Mouse (Mus musculus) neural tube, embryonic 11.5 days (tissue): ENCODE measurements around the gene Scube3. TPM values are rescaled to one million over a fixed set of nuclear protein-coding genes. Genes with fewer than 3 reads are reported as not detected.

Experiments
- ATAC-seq: fragments of 200-750 bp; cut with Nextera tagmentation; 2 replicates; pipeline ENCODE4 v1.8.0; 2017; ENCODE audit warnings: moderate number of reproducible peaks, mild to moderate bottlenecking, moderate TSS enrichment, moderate library complexity; ENCODE audit not compliant: insufficient read depth, low FRiP score, low TSS enrichment
- DNase-seq: peaks from one replicate; pipeline ENCODE4 v3.0.0-alpha.2; 2015; ENCODE audit warnings: low spot score
- H3K27ac ChIP-seq: fragments of 300-500 bp; sonication (generic); 2 replicates; pipeline ENCODE4 v1.5.1; 2014; ENCODE audit warnings: low read depth, mild to moderate bottlenecking, low read length
- H3K27me3 ChIP-seq: fragments of 300-500 bp; sonication (generic); 2 replicates; pipeline ENCODE4 v1.6.1; 2014; ENCODE audit warnings: mild to moderate bottlenecking, low read length, mixed read lengths; ENCODE audit not compliant: control insufficient read depth, insufficient read depth
- H3K36me3 ChIP-seq: fragments of 300-500 bp; sonication (generic); 2 replicates; pipeline ENCODE4 v1.6.1; 2014; ENCODE audit warnings: mild to moderate bottlenecking, low read length, moderate library complexity, mixed read lengths; ENCODE audit not compliant: control insufficient read depth, insufficient read depth
- H3K4me1 ChIP-seq: fragments of 300-500 bp; sonication (generic); 2 replicates; pipeline ENCODE4 v1.6.1; 2014; ENCODE audit warnings: low read length, mixed read lengths; ENCODE audit not compliant: control insufficient read depth, insufficient read depth
- H3K4me2 ChIP-seq: fragments of 300-500 bp; sonication (generic); 2 replicates; pipeline ENCODE4 v1.6.1; 2014; ENCODE audit warnings: low read depth, mild to moderate bottlenecking, moderate library complexity
- H3K4me3 ChIP-seq: fragments of 300-500 bp; sonication (generic); 2 replicates; pipeline ENCODE4 v1.5.1; 2014; ENCODE audit warnings: low read depth, low read length
- H3K9ac ChIP-seq: fragments of 300-500 bp; sonication (generic); 2 replicates; pipeline ENCODE4 v1.6.1; 2014; ENCODE audit warnings: mild to moderate bottlenecking, low read length
- H3K9me3 ChIP-seq: fragments of 300-500 bp; sonication (generic); 2 replicates; pipeline ENCODE4 v1.6.1; 2016; ENCODE audit warnings: low read length; ENCODE audit not compliant: control insufficient read depth
- WGBS: fragments of 180-500 bp; shearing (Covaris S2); extraction: QIAGEN DNeasy Blood & Tissue Kit; methylation state at CpG from one replicate; pipeline ENCODE4 v1.1.7; 2014; 5-methylcytosine and 5-hydroxymethylcytosine counted together
- polyA plus RNA-seq: library from polyadenylated mRNA; unstranded; fragments of >200 nt; fragmentation: Nextera tagmentation; extraction: Ambion mirVana; gene quantifications from 2 replicates; pipeline ENCODE4 v1.2.1, GENCODE M21; 2014

The Scube3 gene
- polyA plus RNA-seq, 1 experiment from 2014 or later = 8.7 TPM

DNA sequence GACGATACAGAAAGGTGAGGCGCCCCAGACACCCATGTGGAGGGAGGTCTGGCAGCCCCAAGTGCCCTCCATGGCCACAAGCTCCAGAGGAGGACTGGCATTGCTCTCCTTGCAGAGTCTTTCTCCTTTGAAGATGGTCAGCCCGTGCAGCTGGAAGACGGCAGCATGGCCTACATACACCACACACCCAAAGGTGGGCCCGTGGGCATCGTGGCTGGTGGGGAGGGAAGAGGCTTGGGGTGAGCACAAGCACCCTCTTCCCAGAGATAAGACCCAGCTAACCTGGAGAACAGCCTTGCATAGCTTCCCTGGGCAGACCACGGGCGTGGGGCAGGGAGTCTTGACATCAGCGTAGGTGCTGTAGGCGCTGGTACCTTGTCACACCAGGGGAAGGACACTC lies 53.1 kb downstream of the Scube3 start:
- Histone ChIP-seq H3K36me3 (peaks cover 4% of the 10 kb centered on the region), H3K27me3 (no peaks in the 10 kb centered on the region), H3K4me1 (no peaks in the 10 kb centered on the region), H3K4me3 (no peak overlapping the region), H3K9me3 (no peaks in the 10 kb centered on the region), H3K9ac (no peak overlapping the region), H3K27ac (no peak overlapping the region), H3K4me2 (no peak overlapping the region)
- ATAC-seq = no peak
- no peak for DNase-seq
- WGBS = 97% methylated on average over 10 of the region's 10 CpGs

DNA sequence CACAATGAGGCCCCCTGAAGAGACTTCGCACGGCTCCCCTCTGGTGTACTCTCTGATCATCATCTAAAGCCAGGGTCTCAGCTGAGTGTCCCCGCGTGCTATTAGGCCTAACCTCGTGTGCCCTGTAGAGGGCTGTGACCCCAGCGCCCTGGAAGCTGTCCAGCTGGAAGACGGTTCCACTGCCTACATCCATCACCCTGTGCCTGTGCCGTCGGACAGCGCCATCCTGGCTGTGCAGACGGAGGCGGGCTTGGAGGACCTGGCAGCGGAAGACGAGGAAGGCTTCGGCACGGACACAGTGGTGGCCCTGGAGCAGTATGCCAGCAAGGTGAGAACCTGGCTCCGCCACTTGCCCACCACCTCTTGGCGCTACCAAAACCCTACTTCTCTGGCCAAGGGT lies 55.7 kb downstream of the Scube3 start:
- no peak for ATAC-seq
- H3K27ac ChIP-seq = no peak overlapping the region

DNA sequence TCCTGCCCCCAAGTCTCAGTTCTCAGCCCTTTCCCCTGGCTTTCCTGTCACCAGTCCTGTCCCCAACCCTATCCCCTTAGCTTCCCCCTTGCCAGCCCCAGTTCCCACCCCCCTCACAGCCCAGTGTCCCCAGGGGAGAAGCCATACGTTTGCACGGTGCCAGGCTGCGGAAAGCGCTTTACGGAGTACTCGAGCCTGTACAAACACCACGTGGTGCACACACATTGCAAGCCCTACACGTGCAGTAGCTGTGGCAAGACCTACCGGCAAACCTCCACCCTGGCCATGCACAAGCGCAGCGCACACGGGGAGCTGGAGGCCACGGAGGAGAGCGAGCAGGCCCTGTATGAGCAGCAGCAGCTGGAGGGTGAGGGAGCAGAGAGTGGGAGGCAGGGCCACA lies 60.0 kb downstream of the Scube3 start:
- Histone ChIP-seq H3K9ac (no peak overlapping the region), H3K4me1 (no peaks in the 10 kb centered on the region), H3K9me3 (no peaks in the 10 kb centered on the region), H3K27me3 (no peaks in the 10 kb centered on the region), H3K4me2 (no peak overlapping the region), H3K36me3 (peaks cover 10% of the 10 kb centered on the region; the same call in 1 of the 2 replicates), H3K27ac (no peak overlapping the region), H3K4me3 (no peak overlapping the region)
- 76% methylated on average over 14 of the region's 14 CpGs for WGBS
- no peak for DNase-seq
- ATAC-seq = no peak

More for the DNA sequence above, 55.7 kb downstream of the Scube3 start:
- DNase-seq = no peak
- H3K4me2 ChIP-seq = no peak overlapping the region
- no peak overlapping the region for H3K4me3 ChIP-seq
- H3K9me3 ChIP-seq = no peaks in the 10 kb centered on the region
- H3K4me1 ChIP-seq = no peaks in the 10 kb centered on the region
- H3K36me3 ChIP-seq = peaks cover 9% of the 10 kb centered on the region
- H3K27me3 ChIP-seq = no peaks in the 10 kb centered on the region
- WGBS = 77% methylated on average over 18 of the region's 18 CpGs
- H3K9ac ChIP-seq = no peak overlapping the region

DNA sequence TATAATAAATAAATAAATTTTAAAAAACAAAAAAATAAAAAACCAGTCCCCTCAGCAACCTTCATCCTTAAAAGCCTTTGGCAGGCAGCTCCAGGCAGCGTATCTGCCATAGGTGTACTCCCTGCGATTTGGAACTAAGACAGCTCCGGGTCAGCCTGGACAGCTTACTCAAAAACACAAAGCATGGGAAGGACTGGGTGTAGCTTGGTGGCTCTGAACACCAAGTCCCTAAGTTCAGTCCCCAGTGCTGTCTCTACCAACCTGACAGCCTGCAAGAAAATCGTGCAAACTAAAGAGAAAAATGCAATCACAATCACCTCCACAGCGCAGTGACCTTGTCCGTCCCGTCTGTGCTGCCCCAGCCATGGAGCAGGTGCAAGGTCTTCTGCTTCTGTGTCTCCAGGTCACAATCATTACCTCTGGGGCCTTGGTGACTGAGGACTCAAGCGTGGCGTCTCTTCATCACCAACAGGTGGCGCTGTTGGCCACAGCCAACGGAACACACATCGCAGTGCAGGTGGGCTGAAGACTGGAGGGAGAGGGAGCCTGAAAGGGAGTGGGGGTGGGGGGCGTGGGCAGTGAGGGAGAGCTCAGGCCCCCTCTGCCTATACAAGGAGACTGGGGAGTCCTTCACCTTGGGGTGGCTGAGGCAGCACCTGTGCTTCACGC lies 62.2 kb downstream of the Scube3 start:
- Histone ChIP-seq H3K4me2 (no peak overlapping the region), H3K4me3 (no peak overlapping the region), H3K4me1 (0 out of 2 replicates have a peak, but pooled peaks cover 3% of the 10 kb centered on the region), H3K9ac (no peak overlapping the region), H3K36me3 (peaks cover 10% of the 10 kb centered on the region; the same call in 1 of the 2 replicates), H3K27ac (no peak overlapping the region), H3K27me3 (no peaks in the 10 kb centered on the region), H3K9me3 (no peaks in the 10 kb centered on the region)
- ATAC-seq = no peak
- DNase-seq = peak; percentile 67
- WGBS = 39% methylated on average over 14 of the region's 14 CpGs

DNA sequence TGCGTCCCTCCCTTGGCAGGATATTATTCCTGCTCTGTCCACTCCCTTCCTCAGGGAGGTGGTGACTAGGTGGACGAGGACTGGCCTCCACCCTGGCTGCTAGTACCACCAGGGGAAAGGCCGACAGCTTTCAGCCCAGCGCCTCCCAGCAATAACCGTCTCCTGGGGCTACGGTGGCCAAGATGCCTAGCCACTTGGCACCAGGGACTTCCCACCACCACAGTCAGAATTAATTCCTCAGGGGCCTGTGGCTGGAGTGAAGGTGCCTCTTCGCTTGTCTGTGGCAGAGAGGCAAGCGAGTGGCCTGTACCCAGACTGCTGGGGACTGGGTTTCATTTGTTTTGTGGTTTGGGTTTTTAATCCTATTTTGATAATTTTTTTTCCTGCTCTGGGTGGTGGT lies 63.5 kb downstream of the Scube3 start:
- Histone ChIP-seq H3K36me3 (peaks cover 10% of the 10 kb centered on the region; the same call in 1 of the 2 replicates), H3K9ac (no peak overlapping the region), H3K4me1 (0 out of 2 replicates have a peak, but pooled peaks cover 3% of the 10 kb centered on the region), H3K9me3 (no peaks in the 10 kb centered on the region), H3K27ac (no peak overlapping the region), H3K4me3 (no peak overlapping the region), H3K4me2 (no peak overlapping the region), H3K27me3 (no peaks in the 10 kb centered on the region)
- DNase-seq (no peak), ATAC-seq (no peak)
- 94% methylated on average over 8 of the region's 8 CpGs for WGBS

DNA sequence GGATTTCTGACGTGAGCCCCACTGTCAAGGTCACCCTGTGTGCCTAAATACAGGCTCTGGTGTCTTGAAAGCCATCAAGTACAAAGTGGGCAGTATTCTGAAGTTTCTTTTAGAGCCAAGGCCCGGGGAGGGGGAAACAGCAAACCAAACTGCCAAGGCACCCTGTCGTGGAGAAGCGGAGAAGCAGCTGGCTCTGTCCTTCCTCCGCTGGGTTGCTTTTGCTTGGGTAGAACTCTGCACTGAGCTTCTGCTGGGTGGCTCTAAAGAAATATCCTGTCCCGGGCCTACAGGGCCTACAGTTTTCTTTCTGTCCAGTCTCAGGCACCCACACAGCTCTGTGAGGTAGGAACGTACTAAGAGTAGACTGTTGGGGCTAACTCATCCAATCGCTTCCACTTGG lies 65.2 kb downstream of the Scube3 start:
- 80% methylated on average over 8 of the region's 8 CpGs for WGBS
- H3K4me1 ChIP-seq = 0 out of 2 replicates have a peak, but pooled peaks cover 3% of the 10 kb centered on the region
- no peaks in the 10 kb centered on the region for H3K27me3 ChIP-seq
- no peak overlapping the region for H3K9ac ChIP-seq
- DNase-seq = no peak
- H3K36me3 ChIP-seq = peaks cover 5% of the 10 kb centered on the region; the same call in 1 of the 2 replicates
- H3K9me3 ChIP-seq = no peaks in the 10 kb centered on the region
- no peak overlapping the region for H3K4me2 ChIP-seq
- peak overlapping the region; percentile 46; the same call in 1 of the 2 replicates for H3K27ac ChIP-seq
- ATAC-seq = no peak
- H3K4me3 ChIP-seq = no peak overlapping the region

DNA sequence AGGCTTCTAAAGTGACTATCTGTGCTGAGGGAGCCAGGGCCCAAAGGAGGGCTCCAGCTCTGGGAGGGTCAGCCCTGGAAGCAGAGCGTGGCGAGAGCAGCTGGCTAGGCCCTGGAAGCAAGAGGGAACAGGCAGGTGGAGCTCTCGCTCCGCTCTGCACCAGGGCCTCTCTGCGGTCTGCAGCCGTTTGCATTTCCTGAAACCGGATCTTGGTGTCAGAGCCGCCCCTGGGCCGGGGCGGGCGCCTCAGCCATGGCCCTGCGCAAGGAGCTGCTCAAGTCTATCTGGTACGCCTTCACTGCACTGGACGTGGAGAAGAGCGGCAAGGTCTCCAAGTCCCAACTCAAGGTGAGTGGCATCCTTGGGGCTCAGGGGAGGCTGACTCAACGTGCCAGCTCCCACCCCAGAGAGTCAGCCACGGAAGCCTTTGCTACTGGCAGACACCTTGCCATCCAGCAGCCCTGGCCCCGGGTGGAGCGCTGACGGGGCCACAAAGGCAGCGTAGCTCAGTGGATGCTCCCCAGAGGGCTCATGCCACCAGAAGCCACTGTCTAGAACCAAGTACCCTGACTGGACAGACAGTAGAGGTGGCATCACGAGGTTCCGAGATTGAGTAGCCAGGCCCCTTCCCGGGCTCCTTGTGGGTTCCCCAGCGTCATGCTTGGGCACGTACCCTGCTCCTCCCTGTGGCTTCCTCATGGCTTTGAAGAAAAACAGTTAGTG lies 65.8 kb downstream of the Scube3 start, which contains the start of gene Def6:
Gene Def6, plus strand, starts transcription at position 188 of the 723 bp plus-strand sequence.
- Histone ChIP-seq H3K27ac (peak within 1 kb of the TSS; percentile 46; the same call in 1 of the 2 replicates), H3K9me3 (no peaks in the 10 kb centered on the region), H3K4me2 (peak within 1 kb of the TSS; percentile 36), H3K4me1 (0 out of 2 replicates have a peak, but pooled peaks cover 3% of the 10 kb centered on the region), H3K4me3 (peak within 1 kb of the TSS; percentile 10; the same call in 1 of the 2 replicates), H3K36me3 (peaks cover 5% of the 10 kb centered on the region; the same call in 1 of the 2 replicates), H3K27me3 (no peaks in the 10 kb centered on the region), H3K9ac (peak within 1 kb of the TSS; percentile 52)
- ATAC-seq = no peak
- 22% methylated on average over 26 of the region's 26 CpGs for whole genome bisulfite sequencing
- DNase-seq = peak; percentile 75

DNA sequence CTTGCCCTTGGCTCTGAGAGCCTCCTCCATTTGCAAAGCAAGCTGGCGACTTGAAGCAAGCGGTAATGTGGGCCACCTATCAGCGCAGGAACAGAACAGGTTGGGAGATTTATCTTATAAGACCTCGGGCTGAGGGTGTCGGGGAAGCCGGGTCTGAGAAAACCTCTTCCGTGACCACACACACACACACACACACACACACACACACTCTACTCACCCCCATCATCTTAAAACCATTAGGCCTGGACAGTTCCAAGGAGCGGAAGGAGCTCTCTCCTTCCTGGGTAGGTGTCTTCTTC lies 66.3 kb downstream of the Scube3 start:
- H3K9ac ChIP-seq = no peak overlapping the region

More for the DNA sequence above, 66.3 kb downstream of the Scube3 start:
- no peak overlapping the region for H3K4me3 ChIP-seq
- no peaks in the 10 kb centered on the region for H3K27me3 ChIP-seq
- DNase-seq (no peak), ATAC-seq (no peak)
- no peaks in the 10 kb centered on the region for H3K9me3 ChIP-seq
- no peak overlapping the region for H3K27ac ChIP-seq
- 0 out of 2 replicates have a peak, but pooled peaks cover 2% of the 10 kb centered on the region for H3K36me3 ChIP-seq
- no peak overlapping the region for H3K4me2 ChIP-seq
- H3K4me1 ChIP-seq = 0 out of 2 replicates have a peak, but pooled peaks cover 3% of the 10 kb centered on the region
- WGBS = 83% methylated on average over 8 of the region's 8 CpGs
